Mouse (Mus musculus): Measurements from ENCODE around the gene Pole4. TPM values are rescaled to one million over a fixed set of nuclear protein-coding genes. Genes with fewer than 3 reads are reported as not detected.

The Pole4 gene
- polyA plus RNA-seq (2017; shearing (Covaris generic)) = 181 TPM

GRCm38 (mm10) chr6:82705221-82705620 lies at the start of gene Pole4:
Pole4 (minus strand) TSS chr6:82705365.

Other genes with a start within 250 kb of the Pole4 start
- 2.6 TPM for gene Hk2, start 69.1 kb upstream of the Pole4 start, polyA plus RNA-seq (2017; shearing (Covaris generic))
- 5.4 TPM for gene Sema4f, start 234.4 kb upstream of the Pole4 start, polyA plus RNA-seq (2017; shearing (Covaris generic))
- 1.6 TPM for gene M1ap, start 241.5 kb upstream of the Pole4 start, polyA plus RNA-seq (2017; shearing (Covaris generic))